Mouse (Mus musculus): ENCODE data around the gene Rnf167. TPM values are rescaled to one million over a fixed set of nuclear protein-coding genes. Genes with fewer than 3 reads are reported as not detected.

Gene Rnf167
- polyA plus RNA-seq, 1 experiment = 16.7 TPM

DNA sequence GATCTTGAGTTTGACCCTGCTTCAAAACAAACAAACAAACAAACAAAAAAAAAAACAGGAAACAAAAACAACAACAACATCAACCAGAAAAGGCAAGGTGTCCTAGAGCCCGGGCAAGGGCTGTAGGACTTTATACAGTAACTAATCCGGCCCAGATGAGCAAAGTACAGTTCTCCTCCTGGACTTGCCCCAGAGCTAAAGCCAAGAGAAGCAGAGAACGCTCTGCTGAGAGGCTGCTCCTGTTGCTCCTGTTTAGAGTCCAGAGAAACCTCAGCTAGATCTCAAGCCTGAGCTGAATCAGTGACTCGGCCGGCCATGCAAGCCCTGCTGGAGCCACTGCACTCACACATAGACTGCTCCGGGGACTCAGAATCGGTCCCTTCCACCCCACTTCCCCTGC lies 16.9 kb upstream of the Rnf167 start:
- no peak overlapping the region for H3K4me3 ChIP-seq
- TF ChIP-seq REST (IDR thresholded peaks at IDR 0.05; ENCODE audit: insufficient read depth, insufficient read length) (no peak), MYOD1 (IDR thresholded peaks at IDR 0.05; ENCODE audit: control insufficient read depth in 1 of 3, insufficient read length in 2 of 3, low read depth in 2 of 3) (no peak), E2F4 (IDR thresholded peaks at IDR 0.05; ENCODE audit: insufficient read depth) (no peak), SRF (IDR thresholded peaks at IDR 0.05; ENCODE audit: control insufficient read depth, insufficient read length, low read depth) (no peak), USF1 (IDR thresholded peaks at IDR 0.05; ENCODE audit: low read depth) (no peak), CEBPB (IDR thresholded peaks at IDR 0.05; ENCODE audit: insufficient read depth, poor library complexity, severe bottlenecking) (no peak), MAX (IDR thresholded peaks at IDR 0.05; ENCODE audit: low read depth) (no peak), POLR2AphosphoS2 (IDR thresholded peaks at IDR 0.05; ENCODE audit: insufficient read length, low read depth) (no peak), MYOG (IDR thresholded peaks at IDR 0.05; ENCODE audit: control insufficient read depth in 1 of 3, insufficient read depth in 1 of 3, insufficient read length in 2 of 3, low read depth in 2 of 3) (no peak), POLR2A (IDR thresholded peaks at IDR 0.05; ENCODE audit: insufficient read length, low read depth) (no peak), TCF12 (IDR thresholded peaks at IDR 0.05; ENCODE audit: insufficient read depth, poor library complexity, severe bottlenecking) (no peak)

DNA sequence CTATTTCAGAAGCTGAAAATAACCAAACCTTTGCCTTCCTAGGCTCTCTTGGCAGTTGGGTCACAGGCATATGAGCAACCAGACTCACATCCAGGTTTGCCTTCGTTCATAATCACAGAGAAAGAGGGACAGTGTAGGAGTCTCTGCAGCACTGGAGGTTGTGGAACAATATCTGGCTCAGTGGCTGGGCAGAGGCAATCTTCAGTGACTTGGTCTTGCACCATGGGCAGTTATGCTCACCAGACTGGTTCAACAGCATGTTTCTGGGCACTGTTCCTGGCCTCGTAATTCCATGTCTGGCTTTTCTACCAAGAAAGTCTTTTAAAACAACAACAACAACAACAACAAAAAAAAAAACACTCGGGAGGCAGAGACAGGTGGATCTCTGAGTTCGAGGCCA lies 11.4 kb upstream of the Rnf167 start:
- no peak for TF ChIP-seq TCF3 (IDR thresholded peaks at IDR 0.05; ENCODE audit: insufficient read length, low read depth)

More for the DNA sequence above, 16.9 kb upstream of the Rnf167 start:
- Histone ChIP-seq H3ac (ENCODE audit: control insufficient read depth, insufficient read length) (no peak overlapping the region), H3K36me3 (ENCODE audit: control insufficient read depth, insufficient read depth) (no peaks in the 10 kb centered on the region), H3K4me2 (ENCODE audit: low read depth) (no peak overlapping the region), H3K27me3 (ENCODE audit: control insufficient read depth, insufficient read depth, insufficient read length) (no peaks in the 10 kb centered on the region), H3K79me2 (ENCODE audit: control insufficient read depth, insufficient read depth) (no peaks in the 10 kb centered on the region)

DNA sequence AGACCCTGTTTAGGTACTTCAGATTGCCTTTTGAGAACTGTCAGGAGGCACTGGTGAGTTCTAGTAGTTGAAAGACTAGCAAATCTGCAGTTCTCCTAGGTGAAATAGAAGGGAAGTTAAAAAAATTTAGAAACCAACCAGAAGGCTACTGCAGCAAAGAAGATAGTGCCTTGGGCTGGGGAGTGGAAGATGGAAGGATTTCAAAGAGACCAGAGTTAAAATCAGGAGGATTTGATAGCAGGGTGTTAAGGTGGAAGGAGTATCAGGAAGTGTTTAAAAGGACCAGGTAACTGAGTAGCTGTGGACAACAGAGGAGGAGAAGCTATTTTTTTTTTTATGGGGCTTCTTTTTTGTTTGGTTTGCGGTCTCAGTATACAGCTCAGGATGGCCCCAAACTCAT lies 9.3 kb upstream of the Rnf167 start:
- no peaks in the 10 kb centered on the region for H3K27me3 ChIP-seq (ENCODE audit: control insufficient read depth, insufficient read depth, insufficient read length)
- H3K79me2 ChIP-seq (ENCODE audit: control insufficient read depth, insufficient read depth) = no peaks in the 10 kb centered on the region
- H3K4me3 ChIP-seq = no peak overlapping the region
- no peaks in the 10 kb centered on the region for H3K36me3 ChIP-seq (ENCODE audit: control insufficient read depth, insufficient read depth)
- no peak overlapping the region for H3K4me2 ChIP-seq (ENCODE audit: low read depth)
- H3ac ChIP-seq (ENCODE audit: control insufficient read depth, insufficient read length) = no peak overlapping the region
- TF ChIP-seq TCF12 (IDR thresholded peaks at IDR 0.05; ENCODE audit: insufficient read depth, poor library complexity, severe bottlenecking) (no peak), REST (IDR thresholded peaks at IDR 0.05; ENCODE audit: insufficient read depth, insufficient read length) (no peak), TCF3 (IDR thresholded peaks at IDR 0.05; ENCODE audit: insufficient read length, low read depth) (no peak), POLR2A (IDR thresholded peaks at IDR 0.05; ENCODE audit: insufficient read length, low read depth) (no peak), MYOG (IDR thresholded peaks at IDR 0.05; ENCODE audit: control insufficient read depth in 1 of 3, insufficient read depth in 1 of 3, insufficient read length in 2 of 3, low read depth in 2 of 3) (no peak), SRF (IDR thresholded peaks at IDR 0.05; ENCODE audit: control insufficient read depth, insufficient read length, low read depth) (no peak), USF1 (IDR thresholded peaks at IDR 0.05; ENCODE audit: low read depth) (no peak), E2F4 (IDR thresholded peaks at IDR 0.05; ENCODE audit: insufficient read depth) (no peak), MYOD1 (IDR thresholded peaks at IDR 0.05; ENCODE audit: control insufficient read depth in 1 of 3, insufficient read length in 2 of 3, low read depth in 2 of 3) (no peak), POLR2AphosphoS2 (IDR thresholded peaks at IDR 0.05; ENCODE audit: insufficient read length, low read depth) (no peak), CEBPB (IDR thresholded peaks at IDR 0.05; ENCODE audit: insufficient read depth, poor library complexity, severe bottlenecking) (no peak), MAX (IDR thresholded peaks at IDR 0.05; ENCODE audit: low read depth) (no peak)

More for the DNA sequence above, 11.4 kb upstream of the Rnf167 start:
- H3K36me3 ChIP-seq (ENCODE audit: control insufficient read depth, insufficient read depth) = no peaks in the 10 kb centered on the region
- no peak overlapping the region for H3ac ChIP-seq (ENCODE audit: control insufficient read depth, insufficient read length)
- no peak overlapping the region for H3K4me3 ChIP-seq
- H3K79me2 ChIP-seq (ENCODE audit: control insufficient read depth, insufficient read depth) = no peaks in the 10 kb centered on the region
- no peak overlapping the region for H3K4me2 ChIP-seq (ENCODE audit: low read depth)
- H3K27me3 ChIP-seq (ENCODE audit: control insufficient read depth, insufficient read depth, insufficient read length) = no peaks in the 10 kb centered on the region

DNA sequence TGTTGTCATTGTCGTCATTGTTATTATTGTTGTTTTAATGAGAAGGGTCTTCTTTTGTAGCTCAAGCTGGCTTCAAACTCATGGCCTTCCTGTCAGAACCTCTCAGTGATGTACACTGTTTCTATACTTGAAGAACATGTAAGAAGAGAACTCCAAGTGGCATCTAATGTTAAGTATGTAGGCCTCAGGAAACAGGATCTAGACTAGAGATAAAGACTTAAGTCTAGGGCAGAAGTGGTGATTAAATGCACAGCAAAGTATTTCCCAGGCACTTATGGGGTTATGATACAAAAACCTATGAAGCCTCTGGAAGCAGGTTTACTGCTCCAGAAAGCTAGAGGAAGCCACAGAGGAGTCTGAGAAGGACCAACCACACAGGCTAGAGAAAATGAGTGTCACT lies 8.7 kb upstream of the Rnf167 start:
- Histone ChIP-seq H3K27me3 (ENCODE audit: control insufficient read depth, insufficient read depth, insufficient read length) (no peaks in the 10 kb centered on the region), H3K4me2 (ENCODE audit: low read depth) (no peak overlapping the region), H3K36me3 (ENCODE audit: control insufficient read depth, insufficient read depth) (no peaks in the 10 kb centered on the region), H3K79me2 (ENCODE audit: control insufficient read depth, insufficient read depth) (no peaks in the 10 kb centered on the region), H3ac (ENCODE audit: control insufficient read depth, insufficient read length) (no peak overlapping the region), H3K4me3 (no peak overlapping the region)
- TF ChIP-seq MYOD1 (IDR thresholded peaks at IDR 0.05; ENCODE audit: control insufficient read depth in 1 of 3, insufficient read length in 2 of 3, low read depth in 2 of 3) (no peak), CEBPB (IDR thresholded peaks at IDR 0.05; ENCODE audit: insufficient read depth, poor library complexity, severe bottlenecking) (no peak), USF1 (IDR thresholded peaks at IDR 0.05; ENCODE audit: low read depth) (no peak), POLR2A (IDR thresholded peaks at IDR 0.05; ENCODE audit: insufficient read length, low read depth) (no peak), E2F4 (IDR thresholded peaks at IDR 0.05; ENCODE audit: insufficient read depth) (no peak), MYOG (IDR thresholded peaks at IDR 0.05; ENCODE audit: control insufficient read depth in 1 of 3, insufficient read depth in 1 of 3, insufficient read length in 2 of 3, low read depth in 2 of 3) (no peak), TCF3 (IDR thresholded peaks at IDR 0.05; ENCODE audit: insufficient read length, low read depth) (no peak), SRF (IDR thresholded peaks at IDR 0.05; ENCODE audit: control insufficient read depth, insufficient read length, low read depth) (no peak), MAX (IDR thresholded peaks at IDR 0.05; ENCODE audit: low read depth) (no peak), TCF12 (IDR thresholded peaks at IDR 0.05; ENCODE audit: insufficient read depth, poor library complexity, severe bottlenecking) (no peak), POLR2AphosphoS2 (IDR thresholded peaks at IDR 0.05; ENCODE audit: insufficient read length, low read depth) (no peak), REST (IDR thresholded peaks at IDR 0.05; ENCODE audit: insufficient read depth, insufficient read length) (no peak)

DNA sequence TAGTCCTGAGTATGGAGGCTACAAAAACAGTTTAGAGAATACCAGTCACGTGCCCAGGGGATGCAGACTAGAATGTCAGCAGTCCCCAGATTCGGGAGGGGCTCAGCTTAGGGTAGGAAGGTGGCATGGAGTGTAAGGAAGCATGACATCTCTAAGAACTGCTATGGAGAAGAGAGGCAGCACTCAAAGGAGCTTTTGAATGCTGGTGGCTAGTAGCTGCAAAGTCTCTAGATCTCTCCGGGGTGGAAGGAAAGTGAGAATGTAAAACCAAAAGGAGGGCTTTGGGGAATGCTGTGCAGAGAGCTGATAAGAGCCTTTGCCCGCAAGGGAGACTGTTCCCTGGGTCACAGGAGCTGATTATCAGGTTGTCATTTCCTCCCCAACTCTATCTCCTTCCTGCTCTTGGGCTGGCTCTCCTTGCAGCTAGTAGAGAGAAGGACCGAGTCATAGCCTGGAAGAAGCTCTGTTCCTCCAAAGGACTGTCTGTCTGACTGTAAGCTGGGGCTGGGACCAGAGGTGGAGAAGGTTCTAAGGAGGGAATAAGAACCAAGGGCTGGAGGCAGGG lies 8.2 kb upstream of the Rnf167 start, which contains the start of gene Gp1ba:
Gene Gp1ba (plus strand): TSS at position 409 of the 565 bp plus-strand sequence.
- no peak within 1 kb of the TSS for H3K4me3 ChIP-seq
- no peak within 1 kb of the TSS for H3K4me2 ChIP-seq (ENCODE audit: low read depth)
- peaks cover under 1% of the 10 kb centered on the region for H3K36me3 ChIP-seq (ENCODE audit: control insufficient read depth, insufficient read depth)
- no peaks in the 10 kb centered on the region for H3K27me3 ChIP-seq (ENCODE audit: control insufficient read depth, insufficient read depth, insufficient read length)
- TF ChIP-seq TCF3 (IDR thresholded peaks at IDR 0.05; ENCODE audit: insufficient read length, low read depth) = no peak
- TF ChIP-seq SRF (IDR thresholded peaks at IDR 0.05; ENCODE audit: control insufficient read depth, insufficient read length, low read depth) = no peak
- peak; percentile 37 for TF ChIP-seq USF1 (IDR thresholded peaks at IDR 0.05; ENCODE audit: low read depth)
- TF ChIP-seq MYOD1 (IDR thresholded peaks at IDR 0.05; ENCODE audit: control insufficient read depth in 1 of 3, insufficient read length in 2 of 3, low read depth in 2 of 3) = no peak
- no peak for TF ChIP-seq REST (IDR thresholded peaks at IDR 0.05; ENCODE audit: insufficient read depth, insufficient read length)
- H3K79me2 ChIP-seq (ENCODE audit: control insufficient read depth, insufficient read depth) = no peaks in the 10 kb centered on the region
- H3ac ChIP-seq (ENCODE audit: control insufficient read depth, insufficient read length) = no peak within 1 kb of the TSS

Measured in myocyte (in vitro differentiated cells).